Mouse (Mus musculus): Measurements from ENCODE around the gene Hoxc9.
A peak's percentile ranks its signal among the peaks of the same experiment; 100 is the strongest.

Gene Hoxc9

GRCm38 (mm10) chr15:103001370-103001769, 25.1 kb downstream of the Hoxc9 start:
- no peak for DNase-seq

- no peak for DNase-seq
These were observed 25.9 kb downstream of the Hoxc9 start for GRCm38 (mm10) chr15:103002156-103002555.

- no peak for DNase-seq
These were observed 26.7 kb downstream of the Hoxc9 start for GRCm38 (mm10) chr15:103002821-103003448.

- DNase-seq = no peak
These were observed 29.1 kb downstream of the Hoxc9 start for GRCm38 (mm10) chr15:103005308-103005707.

GRCm38 (mm10) chr15:103005797-103006196, 29.6 kb downstream of the Hoxc9 start:
- DNase-seq = no peak

GRCm38 (mm10) chr15:103006326-103006725, 30.1 kb downstream of the Hoxc9 start:
- no peak for DNase-seq

GRCm38 (mm10) chr15:103009265-103010111, 33.2 kb downstream of the Hoxc9 start:
- DNase-seq = no peak

GRCm38 (mm10) chr15:103010112-103010846, 34.0 kb downstream of the Hoxc9 start:
- DNase-seq = no peak

GRCm38 (mm10) chr15:103010847-103011555, 34.8 kb downstream of the Hoxc9 start:
- no peak for DNase-seq

GRCm38 (mm10) chr15:103011928-103012486, 35.8 kb downstream of the Hoxc9 start:
- no peak for DNase-seq

- peak; percentile 27 to 60 for DNase-seq
These were observed 37.2 kb downstream of the Hoxc9 start for GRCm38 (mm10) chr15:103013238-103013984.

GRCm38 (mm10) chr15:103014166-103015008, 38.1 kb downstream of the Hoxc9 start:
- no peak for DNase-seq

- DNase-seq = no peak
These were observed 38.8 kb downstream of the Hoxc9 start for GRCm38 (mm10) chr15:103015009-103015399.

GRCm38 (mm10) chr15:103015406-103016166, 39.3 kb downstream of the Hoxc9 start:
- DNase-seq = no peak

- DNase-seq = no peak
These were observed 42.4 kb downstream of the Hoxc9 start, which contains the start of gene Hoxc4 for GRCm38 (mm10) chr15:103018636-103019035. TSS of gene Hoxc4 (plus strand) at chr15:103018934.

- no peak for DNase-seq
These were observed 44.7 kb downstream of the Hoxc9 start for GRCm38 (mm10) chr15:103020899-103021418.

- DNase-seq = no peak
These were observed 45.3 kb downstream of the Hoxc9 start for GRCm38 (mm10) chr15:103021544-103021943.

- no peak for DNase-seq
These were observed 47.9 kb downstream of the Hoxc9 start for GRCm38 (mm10) chr15:103024131-103024530.

Measured in cerebellum, adult 18-20 months (tissue).